Mouse (Mus musculus) MEL (cell line): ENCODE measurements at regions not wholly inside any gene's neighbourhood (a gene's known extent, or its start where the extent isn't known, plus 50 kb on each side); places are given as distances from the start of the nearest gene placed in this dataset.

Experiments
- DNase-seq: peaks from one replicate; pipeline ENCODE4 v3.0.0; 2011; ENCODE audit warnings: low read depth, low spot score
- H3K27ac ChIP-seq: 2 replicates; pipeline ENCODE4 v1.5.1; 2012; ENCODE audit warnings: low read depth, mild to moderate bottlenecking, control low read depth, low read length, moderate library complexity; ENCODE audit not compliant: control insufficient read depth
- H3K27me3 ChIP-seq, 2 experiments: fragments of 150-350 bp in 1 of 2; sonication (generic) in 1 of 2; 2 replicates each; pipeline ENCODE4 v1.6.1; 2012; ENCODE audit warnings: low read length in 2 of 2, mild to moderate bottlenecking in 2 of 2, improper control_type of control experiment in 1 of 2, moderate library complexity in 1 of 2; ENCODE audit not compliant: insufficient read depth in 2 of 2, control insufficient read depth in 1 of 2
- H3K36me3 ChIP-seq, 2 experiments: 2 replicates each; pipeline ENCODE4 v1.6.1; 2012 to 2014; ENCODE audit warnings: low read length in 2 of 2, improper control_type of control experiment in 1 of 2, inconsistent platforms in 1 of 2, mild to moderate bottlenecking in 1 of 2; ENCODE audit not compliant: insufficient read depth in 2 of 2, control insufficient read depth in 1 of 2
- H3K4me1 ChIP-seq, 2 experiments: fragments of 150-350 bp in 1 of 2; sonication (generic) in 1 of 2; 2 replicates each; pipeline ENCODE4 v1.6.1; 2012; ENCODE audit warnings: low read length in 2 of 2, improper control_type of control experiment in 1 of 2, mild to moderate bottlenecking in 1 of 2; ENCODE audit not compliant: insufficient read depth in 2 of 2, control insufficient read depth in 1 of 2
- H3K4me3 ChIP-seq, 2 experiments: fragments of 150-350 bp in 1 of 2; sonication (generic) in 1 of 2; 2 replicates each; pipeline ENCODE4 v1.5.1; 2012; ENCODE audit warnings: low read depth in 2 of 2, low read length in 2 of 2, mild to moderate bottlenecking in 2 of 2, moderate library complexity in 2 of 2, control low read depth in 1 of 2, improper control_type of control experiment in 1 of 2; ENCODE audit not compliant: control insufficient read depth in 1 of 2, insufficient read depth in 1 of 2
- H3K79me2 ChIP-seq: 2 replicates; pipeline ENCODE4 v1.6.1; 2012; ENCODE audit warnings: mild to moderate bottlenecking, low read length, moderate library complexity; ENCODE audit not compliant: control insufficient read depth, poor library complexity, insufficient read depth
- H3K9ac ChIP-seq: 2 replicates; pipeline ENCODE4 v1.6.1; 2012; ENCODE audit warnings: low read depth, mild to moderate bottlenecking, control low read depth, low read length, moderate library complexity; ENCODE audit not compliant: control insufficient read depth, poor library complexity, severe bottlenecking
- H3K9me3 ChIP-seq: fragments of 150-350 bp; sonication (generic); replicated peaks from 2 replicates; pipeline ENCODE4 v1.6.1; 2012; ENCODE audit warnings: mild to moderate bottlenecking, low read length, improper control_type of control experiment, moderate library complexity; ENCODE audit not compliant: insufficient read depth
- BHLHE40 ChIP-seq: IDR thresholded peaks from 2 replicates; pipeline ENCODE4 v1.6.1; 2012; ENCODE audit warnings: low read depth, mild to moderate bottlenecking, inconsistent platforms, low read length, improper control_type of control experiment, borderline replicate concordance
- CHD1 ChIP-seq: IDR thresholded peaks from 2 replicates; pipeline ENCODE4 v1.6.1; 2012; ENCODE audit warnings: low read depth, mild to moderate bottlenecking, inconsistent platforms, low read length, improper control_type of control experiment
- CTCF ChIP-seq, 3 experiments: IDR thresholded peaks in 2 of 3; conservative IDR thresholded peaks in 1 of 3; 2 replicates each; pipeline ENCODE4 v1.5.1; 2011 to 2012; ENCODE audit warnings: low read length in 3 of 3, low read depth in 2 of 3, mild to moderate bottlenecking in 2 of 3, improper control_type of control experiment in 1 of 3, inconsistent platforms in 1 of 3, mixed read lengths in 1 of 3, moderate library complexity in 1 of 3; ENCODE audit not compliant: control insufficient read depth in 1 of 3, insufficient read depth in 1 of 3, poor library complexity in 1 of 3, severe bottlenecking in 1 of 3
- ELF1 ChIP-seq: IDR thresholded peaks from 2 replicates; pipeline ENCODE4 v1.6.1; 2014; ENCODE audit warnings: low read depth, mild to moderate bottlenecking, inconsistent platforms, low read length, improper control_type of control experiment, moderate library complexity
- ETS1 ChIP-seq: IDR thresholded peaks from 2 replicates; pipeline ENCODE4 v1.6.1; 2012; ENCODE audit warnings: low read depth, mild to moderate bottlenecking, inconsistent platforms, low read length, improper control_type of control experiment, moderate library complexity
- GABPA ChIP-seq: IDR thresholded peaks from 2 replicates; pipeline ENCODE4 v1.6.1; 2012; ENCODE audit warnings: low read depth, mild to moderate bottlenecking, inconsistent platforms, low read length, improper control_type of control experiment, moderate library complexity
- GATA1 ChIP-seq: IDR thresholded peaks from 2 replicates; pipeline ENCODE4 v1.6.1; 2011; ENCODE audit warnings: low read depth, low read length, improper control_type of control experiment
- KAT2A ChIP-seq: conservative IDR thresholded peaks from 2 replicates; pipeline ENCODE4 v1.6.1; 2012; ENCODE audit warnings: low read depth, low read length, improper control_type of control experiment, inconsistent platforms
- MAFK ChIP-seq: IDR thresholded peaks from 2 replicates; pipeline ENCODE4 v1.6.1; 2011; ENCODE audit warnings: low read depth, mild to moderate bottlenecking, low read length, improper control_type of control experiment, borderline replicate concordance
- MAX ChIP-seq: IDR thresholded peaks from 2 replicates; pipeline ENCODE4 v1.6.1; 2011; ENCODE audit warnings: low read length, improper control_type of control experiment
- MAZ ChIP-seq: IDR thresholded peaks from 2 replicates; pipeline ENCODE4 v1.6.1; 2012; ENCODE audit warnings: low read depth, mild to moderate bottlenecking, inconsistent platforms, low read length, improper control_type of control experiment
- MYB ChIP-seq: IDR thresholded peaks from 2 replicates; pipeline ENCODE4 v1.6.1; 2011; ENCODE audit warnings: mild to moderate bottlenecking, low read depth, low read length, improper control_type of control experiment
- MYC ChIP-seq: IDR thresholded peaks from 2 replicates; pipeline ENCODE4 v1.6.1; 2011; ENCODE audit warnings: low read depth, mild to moderate bottlenecking, low read length, improper control_type of control experiment, moderate library complexity
- NELFE ChIP-seq: IDR thresholded peaks from 2 replicates; pipeline ENCODE4 v1.6.1; 2011; ENCODE audit warnings: low read depth, low read length, improper control_type of control experiment
- NRF1 ChIP-seq: IDR thresholded peaks from 2 replicates; pipeline ENCODE4 v1.6.1; 2014; ENCODE audit warnings: low read depth, mild to moderate bottlenecking, inconsistent platforms, low read length, improper control_type of control experiment, moderate library complexity; ENCODE audit not compliant: poor library complexity, insufficient read depth, severe bottlenecking
- POLR2AphosphoS2 ChIP-seq: IDR thresholded peaks from 2 replicates; pipeline ENCODE4 v1.6.1; 2011; ENCODE audit warnings: low read length, improper control_type of control experiment
- POLR2AphosphoS5 ChIP-seq: IDR thresholded peaks from 2 replicates; pipeline ENCODE4 v1.6.1; 2012; ENCODE audit warnings: low read depth, borderline replicate concordance, mild to moderate bottlenecking, inconsistent platforms, low read length, moderate library complexity, mixed read lengths
- RAD21 ChIP-seq: IDR thresholded peaks from 2 replicates; pipeline ENCODE4 v1.6.1; 2011; ENCODE audit warnings: mild to moderate bottlenecking, low read depth, low read length, improper control_type of control experiment
- RCOR1 ChIP-seq: IDR thresholded peaks from 2 replicates; pipeline ENCODE4 v1.6.1; 2012; ENCODE audit warnings: low read depth, mild to moderate bottlenecking, inconsistent platforms, low read length, improper control_type of control experiment
- SMC3 ChIP-seq: IDR thresholded peaks from 2 replicates; pipeline ENCODE4 v1.6.1; 2011; ENCODE audit warnings: low read depth, low read length, improper control_type of control experiment
- TAL1 ChIP-seq: IDR thresholded peaks from 2 replicates; pipeline ENCODE4 v1.6.1; 2012; ENCODE audit warnings: mild to moderate bottlenecking, inconsistent platforms, low read length, moderate library complexity, mixed read lengths
- TCF12 ChIP-seq: IDR thresholded peaks from 2 replicates; pipeline ENCODE4 v1.6.1; 2014; ENCODE audit warnings: low read depth, mild to moderate bottlenecking, inconsistent platforms, low read length, improper control_type of control experiment, moderate library complexity
- USF2 ChIP-seq, 2 experiments: IDR thresholded peaks; 2 replicates each; pipeline ENCODE4 v1.6.1; 2011 to 2012; ENCODE audit warnings: improper control_type of control experiment in 2 of 2, low read length in 2 of 2, borderline replicate concordance in 1 of 2, inconsistent platforms in 1 of 2, low read depth in 1 of 2, mild to moderate bottlenecking in 1 of 2; ENCODE audit not compliant: insufficient read depth in 1 of 2
- ZC3H11A ChIP-seq: IDR thresholded peaks from 2 replicates; pipeline ENCODE4 v1.6.1; 2012; ENCODE audit warnings: low read depth, mild to moderate bottlenecking, inconsistent platforms, low read length, improper control_type of control experiment
- ZKSCAN1 ChIP-seq: IDR thresholded peaks from 2 replicates; pipeline ENCODE4 v1.6.1; 2012; ENCODE audit warnings: low read depth, mild to moderate bottlenecking, inconsistent platforms, low read length, improper control_type of control experiment, moderate library complexity
- ZNF384 ChIP-seq: IDR thresholded peaks from 2 replicates; pipeline ENCODE4 v1.6.1; 2012; ENCODE audit warnings: low read depth, mild to moderate bottlenecking, inconsistent platforms, low read length, improper control_type of control experiment

GRCm38 (mm10) chr11:113028235-113028919 lies 246.4 kb downstream of the Sox9 start:
- Histone ChIP-seq H3K9me3 (no peaks in the 10 kb centered on the region), H3K36me3 (no peaks in the 10 kb centered on the region), H3K27ac (no peak overlapping the region), H3K9ac (no peak overlapping the region), H3K4me1 (no peaks in the 10 kb centered on the region), H3K27me3 (no peaks in the 10 kb centered on the region), H3K79me2 (no peaks in the 10 kb centered on the region), H3K4me3 (no peak overlapping the region)
- no peak for DNase-seq
- TF ChIP-seq CHD1 (no peak), POLR2AphosphoS5 (no peak), TCF12 (no peak), NELFE (no peak), ZKSCAN1 (no peak), RAD21 (no peak), ELF1 (no peak), CTCF (IDR thresholded peaks at IDR 0.05 in 2 of 3, conservative IDR thresholded peaks at IDR 0.05 in 1 of 3; ENCODE audit: control insufficient read depth in 1 of 3, insufficient read depth in 1 of 3, low read depth in 2 of 3, low read length in 3 of 3, poor library complexity in 1 of 3, severe bottlenecking in 1 of 3) (no peak), MAFK (no peak), NRF1 (no peak), BHLHE40 (no peak), MAX (no peak), KAT2A (no peak), POLR2AphosphoS2 (no peak), ETS1 (no peak), GABPA (no peak), ZC3H11A (no peak), USF2 (IDR thresholded peaks at IDR 0.05; ENCODE audit: borderline replicate concordance in 1 of 2, insufficient read depth in 1 of 2, low read depth in 1 of 2, low read length in 2 of 2) (no peak), MYC (no peak), SMC3 (no peak)

- Histone ChIP-seq H3K9ac (no peak overlapping the region), H3K79me2 (no peaks in the 10 kb centered on the region), H3K27me3 (no peaks in the 10 kb centered on the region), H3K27ac (no peak overlapping the region), H3K9me3 (no peaks in the 10 kb centered on the region), H3K4me3 (no peak overlapping the region), H3K36me3 (no peaks in the 10 kb centered on the region), H3K4me1 (no peaks in the 10 kb centered on the region)
- no peak for DNase-seq
- TF ChIP-seq ZNF384 = no peak
- no peak for TF ChIP-seq MYB
- TF ChIP-seq GATA1 = no peak
- no peak for TF ChIP-seq TAL1
- no peak for TF ChIP-seq MAFK
- TF ChIP-seq MAZ = no peak
- no peak for TF ChIP-seq KAT2A
- no peak for TF ChIP-seq RCOR1
These were observed 249.4 kb downstream of the Sox9 start for GRCm38 (mm10) chr11:113031405-113031804.
